Mouse (Mus musculus) limb, embryonic 15.5 days (tissue): Measurements from ENCODE around the gene Pan3. TPM values are rescaled to one million over a fixed set of nuclear protein-coding genes. Genes with fewer than 3 reads are reported as not detected.

Source experiments
- ATAC-seq: fragments of 200-750 bp; cut with Nextera tagmentation; 2 replicates; pipeline ENCODE4 v1.8.0; 2017; ENCODE audit warnings: low read depth, moderate TSS enrichment; ENCODE audit not compliant: insufficient number of reproducible peaks, low FRiP score, low TSS enrichment
- H3K27ac ChIP-seq: fragments of 300-500 bp; sonication (generic); 2 replicates; pipeline ENCODE4 v1.5.1; 2015; ENCODE audit warnings: moderate library complexity, mild to moderate bottlenecking, inconsistent platforms
- H3K27me3 ChIP-seq: fragments of 300-500 bp; sonication (generic); 2 replicates; pipeline ENCODE4 v1.6.1; 2015; ENCODE audit warnings: inconsistent platforms
- H3K36me3 ChIP-seq: fragments of 300-500 bp; sonication (generic); 2 replicates; pipeline ENCODE4 v1.6.1; 2015; ENCODE audit warnings: inconsistent platforms
- H3K4me1 ChIP-seq: fragments of 300-500 bp; sonication (generic); 2 replicates; pipeline ENCODE4 v1.6.1; 2015; ENCODE audit warnings: inconsistent platforms
- H3K4me2 ChIP-seq: fragments of 300-500 bp; sonication (generic); 2 replicates; pipeline ENCODE4 v1.6.1; 2015; ENCODE audit warnings: mild to moderate bottlenecking, inconsistent platforms
- H3K4me3 ChIP-seq: fragments of 300-500 bp; sonication (generic); 2 replicates; pipeline ENCODE4 v1.5.1; 2015; ENCODE audit warnings: mild to moderate bottlenecking, inconsistent platforms
- H3K9ac ChIP-seq: fragments of 300-500 bp; sonication (generic); 2 replicates; pipeline ENCODE4 v1.6.1; 2015; ENCODE audit warnings: inconsistent platforms
- H3K9me3 ChIP-seq: fragments of 300-500 bp; sonication (generic); 2 replicates; pipeline ENCODE4 v1.6.1; 2016; ENCODE audit warnings: inconsistent platforms
- WGBS: fragments of 180-500 bp; shearing (Covaris S2); methylation state at CpG from one replicate; pipeline ENCODE4 v1.1.7; 2015; 5-methylcytosine and 5-hydroxymethylcytosine counted together
- polyA plus RNA-seq: library from polyadenylated mRNA; unstranded; fragments of >200 nt; fragmentation: Nextera tagmentation; extraction: Ambion mirVana; gene quantifications from 2 replicates; pipeline ENCODE4 v1.2.1, GENCODE M21; 2015

Gene Pan3
- polyA plus RNA-seq, 1 experiment from 2014 or later, result 70.8 TPM

- no peaks in the 10 kb centered on the region for H3K9me3 ChIP-seq
- no peak overlapping the region for H3K4me2 ChIP-seq
- H3K36me3 ChIP-seq, result no peaks in the 10 kb centered on the region
- H3K4me3 ChIP-seq, result no peak overlapping the region
- H3K27me3 ChIP-seq, result no peaks in the 10 kb centered on the region
- H3K27ac ChIP-seq, result no peak overlapping the region
- H3K4me1 ChIP-seq, result peaks cover 4% of the 10 kb centered on the region
- no peak for ATAC-seq
- no peak overlapping the region for H3K9ac ChIP-seq
- WGBS, result 61% methylated on average over 7 of the region's 7 CpGs
Observed at GRCm38 (mm10) chr5:147566335-147566734, 136.4 kb downstream of the Pan3 start.

- no peak overlapping the region for H3K9ac ChIP-seq
- H3K4me3 ChIP-seq, result no peak overlapping the region
- no peak overlapping the region for H3K4me2 ChIP-seq
- H3K27ac ChIP-seq, result no peak overlapping the region
- H3K9me3 ChIP-seq, result no peaks in the 10 kb centered on the region
- H3K27me3 ChIP-seq, result no peaks in the 10 kb centered on the region
- no peaks in the 10 kb centered on the region for H3K36me3 ChIP-seq
- 81% methylated on average over 7 of the region's 7 CpGs for WGBS
- H3K4me1 ChIP-seq, result no peaks in the 10 kb centered on the region
- no peak for ATAC-seq
Observed at GRCm38 (mm10) chr5:147572695-147573094, 142.7 kb downstream of the Pan3 start.

GRCm38 (mm10) chr5:147573555-147573954 lies 143.6 kb downstream of the Pan3 start:
- Histone ChIP-seq H3K27me3 (no peaks in the 10 kb centered on the region), H3K9ac (no peak overlapping the region), H3K9me3 (no peaks in the 10 kb centered on the region), H3K4me2 (no peak overlapping the region), H3K27ac (no peak overlapping the region), H3K4me1 (no peaks in the 10 kb centered on the region), H3K36me3 (no peaks in the 10 kb centered on the region), H3K4me3 (no peak overlapping the region)
- no peak for ATAC-seq
- WGBS, result 91% methylated on average over 1 of the region's 1 CpGs

- H3K4me3 ChIP-seq, result no peak overlapping the region
- no peak overlapping the region for H3K4me2 ChIP-seq
- H3K36me3 ChIP-seq, result no peaks in the 10 kb centered on the region
- no peaks in the 10 kb centered on the region for H3K9me3 ChIP-seq
- WGBS, result 69% methylated on average over 8 of the region's 8 CpGs
- no peak overlapping the region for H3K9ac ChIP-seq
- H3K4me1 ChIP-seq, result no peaks in the 10 kb centered on the region
- no peaks in the 10 kb centered on the region for H3K27me3 ChIP-seq
- no peak overlapping the region for H3K27ac ChIP-seq
- no peak for ATAC-seq
Observed at GRCm38 (mm10) chr5:147574517-147574916, 144.6 kb downstream of the Pan3 start.

GRCm38 (mm10) chr5:147577003-147577402 lies 147.0 kb downstream of the Pan3 start:
- 50% methylated on average over 6 of the region's 6 CpGs for WGBS
- no peak overlapping the region for H3K9ac ChIP-seq
- no peaks in the 10 kb centered on the region for H3K27me3 ChIP-seq
- H3K4me1 ChIP-seq, result no peaks in the 10 kb centered on the region
- no peak for ATAC-seq
- no peak overlapping the region for H3K27ac ChIP-seq
- H3K9me3 ChIP-seq, result no peaks in the 10 kb centered on the region
- H3K4me2 ChIP-seq, result no peak overlapping the region
- no peak overlapping the region for H3K4me3 ChIP-seq
- no peaks in the 10 kb centered on the region for H3K36me3 ChIP-seq

- H3K27me3 ChIP-seq, result no peaks in the 10 kb centered on the region
- H3K36me3 ChIP-seq, result no peaks in the 10 kb centered on the region
- H3K4me2 ChIP-seq, result no peak overlapping the region
- H3K4me3 ChIP-seq, result no peak overlapping the region
- H3K9ac ChIP-seq, result no peak overlapping the region
- WGBS, result 91% methylated on average over 7 of the region's 7 CpGs
- H3K27ac ChIP-seq, result no peak overlapping the region
- no peak for ATAC-seq
- no peaks in the 10 kb centered on the region for H3K9me3 ChIP-seq
- no peaks in the 10 kb centered on the region for H3K4me1 ChIP-seq
Observed at GRCm38 (mm10) chr5:147579148-147579547, 149.2 kb downstream of the Pan3 start.

- no peak for ATAC-seq
- Histone ChIP-seq H3K27ac (no peak overlapping the region), H3K9ac (no peak overlapping the region), H3K4me2 (no peak overlapping the region), H3K27me3 (no peaks in the 10 kb centered on the region), H3K36me3 (no peaks in the 10 kb centered on the region), H3K4me3 (no peak overlapping the region), H3K9me3 (no peaks in the 10 kb centered on the region), H3K4me1 (no peaks in the 10 kb centered on the region)
- 82% methylated on average over 8 of the region's 8 CpGs for WGBS
Observed at GRCm38 (mm10) chr5:147579691-147580090, 149.7 kb downstream of the Pan3 start.

GRCm38 (mm10) chr5:147580181-147580580 lies 150.2 kb downstream of the Pan3 start:
- no peaks in the 10 kb centered on the region for H3K36me3 ChIP-seq
- no peaks in the 10 kb centered on the region for H3K27me3 ChIP-seq
- ATAC-seq, result no peak
- H3K4me2 ChIP-seq, result no peak overlapping the region
- no peak overlapping the region for H3K27ac ChIP-seq
- no peak overlapping the region for H3K9ac ChIP-seq
- no peak overlapping the region for H3K4me3 ChIP-seq
- H3K9me3 ChIP-seq, result no peaks in the 10 kb centered on the region
- no peaks in the 10 kb centered on the region for H3K4me1 ChIP-seq
- WGBS, result 76% methylated on average over 13 of the region's 13 CpGs

GRCm38 (mm10) chr5:147583702-147584298 lies 153.8 kb downstream of the Pan3 start:
- no peaks in the 10 kb centered on the region for H3K4me1 ChIP-seq
- H3K36me3 ChIP-seq, result no peaks in the 10 kb centered on the region
- WGBS, result 32% methylated on average over 14 of the region's 14 CpGs
- ATAC-seq, result no peak
- no peak overlapping the region for H3K4me2 ChIP-seq
- no peak overlapping the region for H3K9ac ChIP-seq
- H3K27ac ChIP-seq, result no peak overlapping the region
- H3K4me3 ChIP-seq, result no peak overlapping the region
- no peaks in the 10 kb centered on the region for H3K9me3 ChIP-seq
- H3K27me3 ChIP-seq, result no peaks in the 10 kb centered on the region

GRCm38 (mm10) chr5:147584648-147585047 lies 154.7 kb downstream of the Pan3 start:
- Histone ChIP-seq H3K27ac (no peak overlapping the region), H3K27me3 (no peaks in the 10 kb centered on the region), H3K36me3 (no peaks in the 10 kb centered on the region), H3K4me3 (no peak overlapping the region), H3K4me2 (no peak overlapping the region), H3K4me1 (no peaks in the 10 kb centered on the region), H3K9me3 (no peaks in the 10 kb centered on the region), H3K9ac (no peak overlapping the region)
- ATAC-seq, result no peak
- WGBS, result 75% methylated on average over 9 of the region's 9 CpGs

- Histone ChIP-seq H3K27me3 (no peaks in the 10 kb centered on the region), H3K9me3 (no peaks in the 10 kb centered on the region), H3K27ac (no peak overlapping the region), H3K36me3 (no peaks in the 10 kb centered on the region), H3K9ac (no peak overlapping the region), H3K4me2 (no peak overlapping the region), H3K4me1 (no peaks in the 10 kb centered on the region), H3K4me3 (no peak overlapping the region)
- 67% methylated on average over 1 of the region's 1 CpGs for WGBS
- no peak for ATAC-seq
Observed at GRCm38 (mm10) chr5:147585070-147585469, 155.1 kb downstream of the Pan3 start.

- Histone ChIP-seq H3K27me3 (no peaks in the 10 kb centered on the region), H3K27ac (no peak overlapping the region)
- no peak for ATAC-seq
Observed at GRCm38 (mm10) chr5:147589814-147590213, 159.9 kb downstream of the Pan3 start.

GRCm38 (mm10) chr5:147597825-147598224 lies 167.9 kb downstream of the Pan3 start:
- Histone ChIP-seq H3K9ac (no peak overlapping the region), H3K4me1 (0 out of 2 replicates have a peak, but pooled peaks cover 5% of the 10 kb centered on the region), H3K4me3 (no peak overlapping the region), H3K27me3 (no peaks in the 10 kb centered on the region), H3K36me3 (no peaks in the 10 kb centered on the region), H3K9me3 (no peaks in the 10 kb centered on the region), H3K27ac (no peak overlapping the region), H3K4me2 (no peak overlapping the region)
- WGBS, result 68% methylated on average over 16 of the region's 16 CpGs
- no peak for ATAC-seq

More at GRCm38 (mm10) chr5:147589814-147590213, 159.9 kb downstream of the Pan3 start:
- 60% methylated on average over 12 of the region's 12 CpGs for WGBS
- Histone ChIP-seq H3K36me3 (no peaks in the 10 kb centered on the region), H3K4me3 (no peak overlapping the region), H3K4me2 (no peak overlapping the region), H3K9ac (no peak overlapping the region), H3K4me1 (no peaks in the 10 kb centered on the region), H3K9me3 (no peaks in the 10 kb centered on the region)
